Mouse (Mus musculus): Measurements from ENCODE around the gene Ccdc102a.

- TF ChIP-seq CTCF (IDR thresholded peaks at IDR 0.05): no peak
- TF ChIP-seq POLR2A (IDR thresholded peaks at IDR 0.05; ENCODE audit: insufficient read depth, low read depth, low read length): no peak
- TF ChIP-seq EP300 (IDR thresholded peaks at IDR 0.05; ENCODE audit: insufficient read depth, low read depth, low read length): no peak
Measured at GRCm38 (mm10) chr8:94954368-94954737, 36.5 kb upstream of the Ccdc102a start.
